ENCODE assay signal across 21 mouse cellular contexts in the genomic region with DNA sequence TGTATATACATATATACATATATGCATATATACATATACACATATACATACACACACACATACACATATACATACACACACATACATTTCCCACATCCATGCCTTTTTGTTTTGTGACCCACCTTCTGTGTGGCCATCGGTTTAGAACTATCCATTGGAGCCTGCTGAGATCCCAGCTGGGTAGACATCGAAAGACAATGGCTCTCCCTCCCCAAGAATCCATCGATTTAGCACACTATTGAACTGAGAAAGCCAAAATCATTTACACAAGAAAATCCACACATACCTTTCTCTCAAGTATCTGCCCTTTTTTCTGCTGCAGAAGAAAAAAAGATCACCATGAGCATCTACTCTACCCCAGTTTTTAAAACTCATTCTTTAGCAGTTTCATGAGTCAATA.
"Had no signal": no experiment of that assay in that cellular context is flagged by ENCODE, and none has a peak within 500 bp of the region (broad histone marks: within the 10 kb centered on the region; RNA-seq: fewer than 3 reads in every experiment).

No protein-coding gene starts in this region.

- H3K9me3 ChIP-seq: lung, embryonic 15.5 days; midbrain, embryonic 10.5 days; midbrain, embryonic 12.5 days; neural tube, embryonic 13.5 days; neural tube, embryonic 15.5 days had no signal

- H3K4me1 ChIP-seq: midbrain, embryonic 10.5 days; midbrain, embryonic 12.5 days; neural tube, embryonic 13.5 days; neural tube, embryonic 15.5 days had no signal

- H3K4me3 ChIP-seq: lung, embryonic 15.5 days; midbrain, embryonic 10.5 days; midbrain, embryonic 12.5 days; myocyte; neural tube, embryonic 13.5 days; neural tube, embryonic 15.5 days had no signal

- ATAC-seq: liver, postnatal 0 days; lung, postnatal 0 days; midbrain, embryonic 16.5 days had no signal

- DNase-seq: liver, postnatal 0 days; lung, adult 2 months; lung, postnatal 14 days; lung, postnatal 36 days; midbrain, embryonic 14.5 days; retina, postnatal 1 day; right cerebral cortex, adult 18-20 months; right cerebral cortex, postnatal 25 days; right cerebral cortex, postnatal 4 days; spleen, adult 18-20 months; thymus, adult 18-20 months; thymus, postnatal 14 days; thymus, postnatal 36 days had no signal

- H3K4me2 ChIP-seq: lung, embryonic 15.5 days; midbrain, embryonic 12.5 days; neural tube, embryonic 13.5 days; neural tube, embryonic 15.5 days had no signal

- H3K36me3 ChIP-seq: lung, embryonic 15.5 days; midbrain, embryonic 10.5 days; midbrain, embryonic 12.5 days; neural tube, embryonic 13.5 days; neural tube, embryonic 15.5 days had no signal

- H3K9ac ChIP-seq: liver, postnatal 0 days; lung, embryonic 15.5 days; midbrain, embryonic 12.5 days; neural tube, embryonic 13.5 days; neural tube, embryonic 15.5 days had no signal

- H3K27ac ChIP-seq: lung, embryonic 15.5 days; midbrain, embryonic 10.5 days; midbrain, embryonic 12.5 days; neural tube, embryonic 13.5 days; neural tube, embryonic 15.5 days had no signal

- H3K27me3 ChIP-seq: lung, embryonic 15.5 days; midbrain, embryonic 12.5 days; neural tube, embryonic 13.5 days; neural tube, embryonic 15.5 days had no signal
